Mouse (Mus musculus): ENCODE measurements at regions not wholly inside any gene's neighbourhood (a gene's known extent, or its start where the extent isn't known, plus 50 kb on each side); places are given as distances from the start of the nearest gene placed in this dataset.

GRCm38 (mm10) chr1:35331602-35332339 is 482.0 kb downstream of the Plekhb2 start:
- ATAC-seq (ENCODE audit: insufficient number of reproducible peaks, low FRiP score, low TSS enrichment, low read depth): no peak
- Histone ChIP-seq H3K9me3 (no peaks in the 10 kb centered on the region), H3K27me3 (no peaks in the 10 kb centered on the region), H3K36me3 (no peaks in the 10 kb centered on the region), H3K9ac (no peak overlapping the region), H3K4me3 (no peak overlapping the region), H3K4me2 (no peak overlapping the region), H3K27ac (no peak overlapping the region), H3K4me1 (no peaks in the 10 kb centered on the region)
- 67% methylated on average over 9 of the region's 9 CpGs for WGBS

- no peaks in the 10 kb centered on the region for H3K36me3 ChIP-seq
- no peak overlapping the region for H3K27ac ChIP-seq
- no peak overlapping the region for H3K4me3 ChIP-seq
- no peak for ATAC-seq (ENCODE audit: insufficient number of reproducible peaks, low FRiP score, low TSS enrichment, low read depth)
- H3K27me3 ChIP-seq: no peaks in the 10 kb centered on the region
- no peaks in the 10 kb centered on the region for H3K9me3 ChIP-seq
- WGBS: 82% methylated on average over 2 of the region's 2 CpGs
- H3K9ac ChIP-seq: no peak overlapping the region
- no peak overlapping the region for H3K4me2 ChIP-seq
- no peaks in the 10 kb centered on the region for H3K4me1 ChIP-seq
Measured at GRCm38 (mm10) chr1:35332340-35332684, 482.5 kb downstream of the Plekhb2 start.

GRCm38 (mm10) chr1:35337647-35338046 is 487.9 kb downstream of the Plekhb2 start:
- H3K27ac ChIP-seq: no peak overlapping the region
- H3K9ac ChIP-seq: no peak overlapping the region
- H3K4me2 ChIP-seq: no peak overlapping the region
- ATAC-seq (ENCODE audit: insufficient number of reproducible peaks, low FRiP score, low TSS enrichment, low read depth): no peak
- H3K36me3 ChIP-seq: no peaks in the 10 kb centered on the region
- no peaks in the 10 kb centered on the region for H3K4me1 ChIP-seq
- 85% methylated on average over 3 of the region's 3 CpGs for WGBS
- no peaks in the 10 kb centered on the region for H3K27me3 ChIP-seq
- no peaks in the 10 kb centered on the region for H3K9me3 ChIP-seq
- no peak overlapping the region for H3K4me3 ChIP-seq

- no peak overlapping the region for H3K9ac ChIP-seq
- no peak overlapping the region for H3K27ac ChIP-seq
- H3K4me1 ChIP-seq: no peaks in the 10 kb centered on the region
- WGBS: 65% methylated on average over 3 of the region's 3 CpGs
- no peaks in the 10 kb centered on the region for H3K36me3 ChIP-seq
- no peaks in the 10 kb centered on the region for H3K9me3 ChIP-seq
- ATAC-seq (ENCODE audit: insufficient number of reproducible peaks, low FRiP score, low TSS enrichment, low read depth): no peak
- no peaks in the 10 kb centered on the region for H3K27me3 ChIP-seq
- no peak overlapping the region for H3K4me2 ChIP-seq
- H3K4me3 ChIP-seq: no peak overlapping the region
Measured at GRCm38 (mm10) chr1:35338184-35338583, 488.4 kb downstream of the Plekhb2 start.

- no peak overlapping the region for H3K27ac ChIP-seq
- WGBS: 57% methylated on average over 1 of the region's 1 CpGs
- no peak overlapping the region for H3K4me3 ChIP-seq
- no peak overlapping the region for H3K9ac ChIP-seq
- H3K4me2 ChIP-seq: no peak overlapping the region
- ATAC-seq (ENCODE audit: insufficient number of reproducible peaks, low FRiP score, low TSS enrichment, low read depth): no peak
- H3K9me3 ChIP-seq: no peaks in the 10 kb centered on the region
- no peaks in the 10 kb centered on the region for H3K36me3 ChIP-seq
- H3K27me3 ChIP-seq: no peaks in the 10 kb centered on the region
- H3K4me1 ChIP-seq: no peaks in the 10 kb centered on the region
Measured at GRCm38 (mm10) chr1:35344539-35344938, 494.8 kb downstream of the Plekhb2 start.

- ATAC-seq (ENCODE audit: insufficient number of reproducible peaks, low FRiP score, low TSS enrichment, low read depth): no peak
- Histone ChIP-seq H3K4me2 (no peak overlapping the region), H3K9ac (no peak overlapping the region), H3K4me1 (no peaks in the 10 kb centered on the region), H3K27me3 (no peaks in the 10 kb centered on the region), H3K4me3 (no peak overlapping the region), H3K9me3 (no peaks in the 10 kb centered on the region), H3K36me3 (no peaks in the 10 kb centered on the region), H3K27ac (no peak overlapping the region)
- 62% methylated on average over 4 of the region's 4 CpGs for WGBS
Measured at GRCm38 (mm10) chr1:35348294-35348693, 498.5 kb downstream of the Plekhb2 start.

GRCm38 (mm10) chr1:35358981-35359380 is 509.2 kb downstream of the Plekhb2 start:
- H3K4me2 ChIP-seq: no peak overlapping the region
- H3K27me3 ChIP-seq: no peaks in the 10 kb centered on the region
- H3K27ac ChIP-seq: no peak overlapping the region
- 51% methylated on average over 5 of the region's 5 CpGs for WGBS
- no peaks in the 10 kb centered on the region for H3K4me1 ChIP-seq
- H3K9ac ChIP-seq: no peak overlapping the region
- H3K36me3 ChIP-seq: no peaks in the 10 kb centered on the region
- no peaks in the 10 kb centered on the region for H3K9me3 ChIP-seq
- H3K4me3 ChIP-seq: no peak overlapping the region
- no peak for ATAC-seq (ENCODE audit: insufficient number of reproducible peaks, low FRiP score, low TSS enrichment, low read depth)

- no peaks in the 10 kb centered on the region for H3K4me1 ChIP-seq
Measured at GRCm38 (mm10) chr1:35361465-35361864, 511.7 kb downstream of the Plekhb2 start.

GRCm38 (mm10) chr1:35362836-35363235 is 513.1 kb downstream of the Plekhb2 start:
- Histone ChIP-seq H3K9me3 (no peaks in the 10 kb centered on the region), H3K9ac (no peak overlapping the region), H3K36me3 (no peaks in the 10 kb centered on the region), H3K4me2 (no peak overlapping the region), H3K27me3 (no peaks in the 10 kb centered on the region), H3K4me3 (no peak overlapping the region), H3K27ac (no peak overlapping the region), H3K4me1 (no peaks in the 10 kb centered on the region)
- no peak for ATAC-seq (ENCODE audit: insufficient number of reproducible peaks, low FRiP score, low TSS enrichment, low read depth)
- WGBS: 43% methylated on average over 3 of the region's 3 CpGs

More at GRCm38 (mm10) chr1:35361465-35361864, 511.7 kb downstream of the Plekhb2 start:
- 38% methylated on average over 3 of the region's 3 CpGs for WGBS
- H3K4me3 ChIP-seq: no peak overlapping the region
- no peak overlapping the region for H3K27ac ChIP-seq
- no peaks in the 10 kb centered on the region for H3K36me3 ChIP-seq
- H3K27me3 ChIP-seq: no peaks in the 10 kb centered on the region
- H3K4me2 ChIP-seq: no peak overlapping the region
- no peak overlapping the region for H3K9ac ChIP-seq
- no peaks in the 10 kb centered on the region for H3K9me3 ChIP-seq
- ATAC-seq (ENCODE audit: insufficient number of reproducible peaks, low FRiP score, low TSS enrichment, low read depth): no peak

- H3K4me3 ChIP-seq: no peak overlapping the region
Measured at GRCm38 (mm10) chr1:35366559-35366958, 516.8 kb downstream of the Plekhb2 start.

GRCm38 (mm10) chr1:35372751-35373150 is 523.0 kb downstream of the Plekhb2 start:
- Histone ChIP-seq H3K9me3 (no peaks in the 10 kb centered on the region), H3K9ac (no peak overlapping the region), H3K27ac (no peak overlapping the region), H3K27me3 (no peaks in the 10 kb centered on the region), H3K4me2 (no peak overlapping the region), H3K36me3 (no peaks in the 10 kb centered on the region), H3K4me1 (no peaks in the 10 kb centered on the region), H3K4me3 (no peak overlapping the region)
- 83% methylated on average over 4 of the region's 4 CpGs for WGBS
- ATAC-seq (ENCODE audit: insufficient number of reproducible peaks, low FRiP score, low TSS enrichment, low read depth): no peak

More at GRCm38 (mm10) chr1:35366559-35366958, 516.8 kb downstream of the Plekhb2 start:
- Histone ChIP-seq H3K9me3 (no peaks in the 10 kb centered on the region), H3K9ac (no peak overlapping the region), H3K27ac (no peak overlapping the region), H3K4me2 (no peak overlapping the region), H3K27me3 (no peaks in the 10 kb centered on the region), H3K36me3 (no peaks in the 10 kb centered on the region), H3K4me1 (no peaks in the 10 kb centered on the region)
- ATAC-seq (ENCODE audit: insufficient number of reproducible peaks, low FRiP score, low TSS enrichment, low read depth): no peak
- 70% methylated on average over 2 of the region's 2 CpGs for WGBS

GRCm38 (mm10) chr1:35380633-35381385 is 531.0 kb downstream of the Plekhb2 start:
- Histone ChIP-seq H3K36me3 (no peaks in the 10 kb centered on the region), H3K4me2 (no peak overlapping the region), H3K4me1 (no peaks in the 10 kb centered on the region), H3K27ac (no peak overlapping the region), H3K9me3 (no peaks in the 10 kb centered on the region), H3K4me3 (no peak overlapping the region), H3K27me3 (no peaks in the 10 kb centered on the region), H3K9ac (no peak overlapping the region)
- WGBS: 62% methylated on average over 11 of the region's 11 CpGs
- no peak for ATAC-seq (ENCODE audit: insufficient number of reproducible peaks, low FRiP score, low TSS enrichment, low read depth)
